Mouse (Mus musculus): Measurements from ENCODE around the gene Ncf2. TPM values are rescaled to one million over a fixed set of nuclear protein-coding genes. Genes with fewer than 3 reads are reported as not detected.

The Ncf2 gene
- polyA plus RNA-seq, 1 experiment = 0.04 TPM

- Histone ChIP-seq H3K36me3 (ENCODE audit: control insufficient read depth, insufficient read depth) (peaks cover 73% of the 10 kb centered on the region), H3K79me2 (ENCODE audit: control insufficient read depth, insufficient read depth) (no peaks in the 10 kb centered on the region), H3K27me3 (ENCODE audit: control insufficient read depth, insufficient read depth, insufficient read length) (no peaks in the 10 kb centered on the region), H3K79me3 (ENCODE audit: low read depth) (no peaks in the 10 kb centered on the region), H3K4me3 (ENCODE audit: insufficient read depth, poor library complexity, severe bottlenecking) (no peak overlapping the region), H3ac (ENCODE audit: control insufficient read depth, insufficient read length, low read depth) (no peak overlapping the region)
- TF ChIP-seq MAX (IDR thresholded peaks at IDR 0.05) (no peak), MYOD1 (IDR thresholded peaks at IDR 0.05; ENCODE audit: control insufficient read depth, insufficient read length, low read depth) (no peak), MYOG (IDR thresholded peaks at IDR 0.05; ENCODE audit: control insufficient read depth, extremely low read depth, insufficient read length) (no peak), USF1 (IDR thresholded peaks at IDR 0.05; ENCODE audit: low read depth) (no peak), CTCF (IDR thresholded peaks at IDR 0.05; ENCODE audit: control insufficient read depth, insufficient read depth, insufficient read length) (no peak), CEBPB (IDR thresholded peaks at IDR 0.05; ENCODE audit: low read depth) (no peak), FOSL1 (IDR thresholded peaks at IDR 0.05; ENCODE audit: insufficient read depth, low read length, poor library complexity, severe bottlenecking) (no peak)
Observed at GRCm38 (mm10) chr1:152838841-152839240, 38.8 kb downstream of the Ncf2 start.

- Histone ChIP-seq H3ac (ENCODE audit: control insufficient read depth, insufficient read length, low read depth) (no peak overlapping the region), H3K4me3 (ENCODE audit: insufficient read depth, poor library complexity, severe bottlenecking) (no peak overlapping the region), H3K79me3 (ENCODE audit: low read depth) (no peaks in the 10 kb centered on the region), H3K36me3 (ENCODE audit: control insufficient read depth, insufficient read depth) (peaks cover 88% of the 10 kb centered on the region), H3K79me2 (ENCODE audit: control insufficient read depth, insufficient read depth) (no peaks in the 10 kb centered on the region), H3K27me3 (ENCODE audit: control insufficient read depth, insufficient read depth, insufficient read length) (no peaks in the 10 kb centered on the region)
- no peak for TF ChIP-seq FOSL1 (IDR thresholded peaks at IDR 0.05; ENCODE audit: insufficient read depth, low read length, poor library complexity, severe bottlenecking)
- no peak for TF ChIP-seq MYOG (IDR thresholded peaks at IDR 0.05; ENCODE audit: control insufficient read depth, extremely low read depth, insufficient read length)
- TF ChIP-seq MYOD1 (IDR thresholded peaks at IDR 0.05; ENCODE audit: control insufficient read depth, insufficient read length, low read depth) = no peak
Observed at GRCm38 (mm10) chr1:152840343-152840742, 40.3 kb downstream of the Ncf2 start.

DNA sequence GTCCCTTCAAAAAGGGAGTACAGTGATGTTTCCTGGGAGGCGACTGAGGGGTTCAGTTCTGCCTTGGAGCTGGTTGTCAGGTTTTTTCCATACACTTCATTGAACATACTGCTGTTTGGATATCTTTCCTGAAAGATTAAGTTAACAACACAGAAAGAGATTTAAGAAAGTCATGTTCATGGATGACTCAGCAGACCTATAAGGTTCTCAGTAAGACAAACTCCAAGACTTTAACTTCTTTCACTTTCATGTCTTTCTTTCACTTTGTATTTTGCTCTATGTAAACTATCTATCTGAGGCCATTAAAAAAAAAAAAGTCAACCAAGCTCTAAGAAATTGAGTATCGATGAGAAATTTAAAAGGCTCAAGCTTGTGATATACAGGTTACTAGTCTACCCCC lies 41.1 kb downstream of the Ncf2 start:
- Histone ChIP-seq H3K36me3 (ENCODE audit: control insufficient read depth, insufficient read depth) (peaks cover 92% of the 10 kb centered on the region), H3K4me3 (ENCODE audit: insufficient read depth, poor library complexity, severe bottlenecking) (no peak overlapping the region), H3K79me3 (ENCODE audit: low read depth) (no peaks in the 10 kb centered on the region), H3ac (ENCODE audit: control insufficient read depth, insufficient read length, low read depth) (no peak overlapping the region), H3K79me2 (ENCODE audit: control insufficient read depth, insufficient read depth) (no peaks in the 10 kb centered on the region), H3K27me3 (ENCODE audit: control insufficient read depth, insufficient read depth, insufficient read length) (no peaks in the 10 kb centered on the region)
- TF ChIP-seq MYOG (IDR thresholded peaks at IDR 0.05; ENCODE audit: control insufficient read depth, extremely low read depth, insufficient read length) (no peak), CTCF (IDR thresholded peaks at IDR 0.05; ENCODE audit: control insufficient read depth, insufficient read depth, insufficient read length) (no peak), USF1 (IDR thresholded peaks at IDR 0.05; ENCODE audit: low read depth) (no peak), FOSL1 (IDR thresholded peaks at IDR 0.05; ENCODE audit: insufficient read depth, low read length, poor library complexity, severe bottlenecking) (no peak), CEBPB (IDR thresholded peaks at IDR 0.05; ENCODE audit: low read depth) (no peak), MYOD1 (IDR thresholded peaks at IDR 0.05; ENCODE audit: control insufficient read depth, insufficient read length, low read depth) (no peak), MAX (IDR thresholded peaks at IDR 0.05) (no peak)

- Histone ChIP-seq H3K79me2 (ENCODE audit: control insufficient read depth, insufficient read depth) (no peaks in the 10 kb centered on the region), H3K4me3 (ENCODE audit: insufficient read depth, poor library complexity, severe bottlenecking) (no peak overlapping the region), H3K79me3 (ENCODE audit: low read depth) (no peaks in the 10 kb centered on the region), H3K36me3 (ENCODE audit: control insufficient read depth, insufficient read depth) (peaks cover 96% of the 10 kb centered on the region), H3K27me3 (ENCODE audit: control insufficient read depth, insufficient read depth, insufficient read length) (no peaks in the 10 kb centered on the region), H3ac (ENCODE audit: control insufficient read depth, insufficient read length, low read depth) (no peak overlapping the region)
- TF ChIP-seq MYOD1 (IDR thresholded peaks at IDR 0.05; ENCODE audit: control insufficient read depth, insufficient read length, low read depth) (no peak), FOSL1 (IDR thresholded peaks at IDR 0.05; ENCODE audit: insufficient read depth, low read length, poor library complexity, severe bottlenecking) (no peak), CTCF (IDR thresholded peaks at IDR 0.05; ENCODE audit: control insufficient read depth, insufficient read depth, insufficient read length) (no peak), MAX (IDR thresholded peaks at IDR 0.05) (no peak), MYOG (IDR thresholded peaks at IDR 0.05; ENCODE audit: control insufficient read depth, extremely low read depth, insufficient read length) (no peak), CEBPB (IDR thresholded peaks at IDR 0.05; ENCODE audit: low read depth) (no peak), USF1 (IDR thresholded peaks at IDR 0.05; ENCODE audit: low read depth) (no peak)
Observed at GRCm38 (mm10) chr1:152844634-152845033, 44.6 kb downstream of the Ncf2 start.

DNA sequence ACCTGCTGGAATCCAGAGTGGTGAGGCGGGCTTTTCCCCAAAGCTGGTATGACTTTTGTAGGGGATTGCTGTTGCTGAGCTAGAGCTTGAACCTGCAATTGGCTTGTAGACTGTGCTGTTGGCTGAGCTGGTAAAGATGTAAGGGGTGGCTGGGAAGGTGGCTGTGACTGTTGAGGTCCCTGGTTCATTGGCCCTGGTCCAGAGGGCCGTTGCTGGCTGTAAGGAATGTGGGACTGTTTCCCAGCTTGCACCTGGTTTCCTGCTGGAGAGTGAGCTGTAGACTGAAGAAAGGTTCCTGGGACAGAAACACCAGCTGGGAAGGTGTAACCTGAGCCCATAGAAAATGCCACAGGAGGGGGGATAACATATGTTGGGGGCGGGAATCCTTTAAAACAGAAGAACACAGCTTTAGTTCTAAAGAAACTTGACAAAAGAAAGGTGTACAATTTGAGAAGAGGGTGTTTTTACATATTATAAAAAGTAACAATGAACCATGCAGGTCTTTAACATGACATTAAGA lies 45.3 kb downstream of the Ncf2 start:
- H3K79me2 ChIP-seq (ENCODE audit: control insufficient read depth, insufficient read depth) = no peaks in the 10 kb centered on the region
- no peaks in the 10 kb centered on the region for H3K27me3 ChIP-seq (ENCODE audit: control insufficient read depth, insufficient read depth, insufficient read length)
- TF ChIP-seq FOSL1 (IDR thresholded peaks at IDR 0.05; ENCODE audit: insufficient read depth, low read length, poor library complexity, severe bottlenecking) (no peak), MAX (IDR thresholded peaks at IDR 0.05) (no peak), CTCF (IDR thresholded peaks at IDR 0.05; ENCODE audit: control insufficient read depth, insufficient read depth, insufficient read length) (no peak), MYOD1 (IDR thresholded peaks at IDR 0.05; ENCODE audit: control insufficient read depth, insufficient read length, low read depth) (no peak), USF1 (IDR thresholded peaks at IDR 0.05; ENCODE audit: low read depth) (no peak), MYOG (IDR thresholded peaks at IDR 0.05; ENCODE audit: control insufficient read depth, extremely low read depth, insufficient read length) (no peak), CEBPB (IDR thresholded peaks at IDR 0.05; ENCODE audit: low read depth) (no peak)
- no peak overlapping the region for H3ac ChIP-seq (ENCODE audit: control insufficient read depth, insufficient read length, low read depth)
- H3K4me3 ChIP-seq (ENCODE audit: insufficient read depth, poor library complexity, severe bottlenecking) = no peak overlapping the region
- peaks cover 96% of the 10 kb centered on the region for H3K36me3 ChIP-seq (ENCODE audit: control insufficient read depth, insufficient read depth)
- H3K79me3 ChIP-seq (ENCODE audit: low read depth) = no peaks in the 10 kb centered on the region

- no peaks in the 10 kb centered on the region for H3K79me3 ChIP-seq (ENCODE audit: low read depth)
- H3K27me3 ChIP-seq (ENCODE audit: control insufficient read depth, insufficient read depth, insufficient read length) = no peaks in the 10 kb centered on the region
- H3K36me3 ChIP-seq (ENCODE audit: control insufficient read depth, insufficient read depth) = peaks cover 96% of the 10 kb centered on the region
- H3ac ChIP-seq (ENCODE audit: control insufficient read depth, insufficient read length, low read depth) = no peak overlapping the region
- H3K79me2 ChIP-seq (ENCODE audit: control insufficient read depth, insufficient read depth) = no peaks in the 10 kb centered on the region
- H3K4me3 ChIP-seq (ENCODE audit: insufficient read depth, poor library complexity, severe bottlenecking) = no peak overlapping the region
- TF ChIP-seq CTCF (IDR thresholded peaks at IDR 0.05; ENCODE audit: control insufficient read depth, insufficient read depth, insufficient read length) (no peak), FOSL1 (IDR thresholded peaks at IDR 0.05; ENCODE audit: insufficient read depth, low read length, poor library complexity, severe bottlenecking) (no peak)
Observed at GRCm38 (mm10) chr1:152846856-152847255, 46.9 kb downstream of the Ncf2 start.

All from C2C12 (cell line).